Mouse (Mus musculus): ENCODE measurements at regions not wholly inside any gene's neighbourhood (a gene's known extent, or its start where the extent isn't known, plus 50 kb on each side); places are given as distances from the start of the nearest gene placed in this dataset.

GRCm38 (mm10) chr13:44587846-44588245 lies 141.4 kb upstream of the Jarid2 start:
- no peak for TF ChIP-seq CTCF (IDR thresholded peaks at IDR 0.05; ENCODE audit: insufficient read depth, low read length)
- TF ChIP-seq POLR2A (IDR thresholded peaks at IDR 0.05; ENCODE audit: borderline replicate concordance, extremely low read depth, low read depth, low read length), result no peak

All from lung, adult 2 months (tissue).